Mouse (Mus musculus) kidney, adult 10 weeks (tissue): ENCODE data around the gene Eif4e3. TPM values are rescaled to one million over a fixed set of nuclear protein-coding genes. Genes with fewer than 3 reads are reported as not detected.

Experiments used
- polyA plus RNA-seq: library from polyadenylated mRNA; stranded (reverse); fragments of 350-450 nt; fragmentation: Illumina TruSeq; extraction: RNeasy Lipid Tissue Mini Kit (QIAGEN cat#74804); gene quantifications from one replicate; pipeline ENCODE4 v1.2.3, GENCODE M21; 2014; ENCODE audit warnings: low read depth, low replicate concordance

The Eif4e3 gene
- 18.5 TPM for polyA plus RNA-seq

GRCm38 (mm10) chr6:99666318-99667171, at the start of gene Eif4e3, which contains the start of gene Gm20696:
Eif4e3 (minus strand) TSS chr6:99666771.
Gm20696 (minus strand) TSS chr6:99666797.

GRCm38 (mm10) chr6:99692206-99692915, 25.8 kb upstream of the Eif4e3 start, which contains the start of gene Gpr27:
Gpr27 (plus strand) TSS chr6:99692679.

Other genes starting within 250 kb of the Eif4e3 start
- gene Foxp1, start 144.1 kb downstream of the Eif4e3 start, polyA plus RNA-seq = 9.7 TPM
- not detected for gene Gm20696, start within 50 bp of the Eif4e3 start, polyA plus RNA-seq
- 1.5 TPM for gene Gpr27, start 25.9 kb upstream of the Eif4e3 start, polyA plus RNA-seq
- 0.61 TPM for gene Prok2, start 59.6 kb upstream of the Eif4e3 start, polyA plus RNA-seq